Mouse (Mus musculus): ENCODE results near the gene Bicdl1.

DNA sequence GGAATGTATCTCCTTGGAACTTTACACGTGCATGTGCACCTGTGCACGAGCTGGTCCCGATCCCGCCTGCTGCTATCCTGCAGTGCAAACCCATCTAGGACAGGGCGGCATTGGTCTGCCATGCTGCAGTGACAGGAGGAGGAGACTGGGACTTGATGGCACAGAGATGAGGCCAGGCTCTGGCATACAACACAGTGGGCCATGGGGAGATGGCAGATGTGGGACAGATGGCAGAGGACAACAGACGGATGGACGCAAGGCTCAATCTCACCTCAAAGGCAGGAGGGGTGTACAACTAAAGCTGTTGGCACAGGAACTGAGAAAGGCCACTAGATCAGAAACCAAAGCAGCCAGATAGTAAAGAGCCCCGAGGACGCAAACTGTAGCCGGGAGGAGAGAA is 80.5 kb downstream of the Bicdl1 start:
- no peak for TF ChIP-seq CEBPB (IDR thresholded peaks at IDR 0.05; ENCODE audit: low read depth)
- no peak for TF ChIP-seq CTCF (IDR thresholded peaks at IDR 0.05; ENCODE audit: control insufficient read depth, insufficient read depth, insufficient read length)
